Mouse (Mus musculus) left cerebral cortex, adult 8-10 months (tissue): ENCODE results near the gene Cldn34b4. TPM values are rescaled to one million over a fixed set of nuclear protein-coding genes. Genes with fewer than 3 reads are reported as not detected.

Source experiments
- DNase-seq, 2 experiments: peaks; one replicate each; pipeline ENCODE4 v3.0.0; 2022; ENCODE audit warnings: low spot score in 2 of 2
- total RNA-seq, 4 experiments: library from RNA; stranded (reverse); gene quantifications; 2 replicates each; pipeline ENCODE4 v1.2.4; 2022

Cldn34b4 gene
- total RNA-seq: not detected

DNA sequence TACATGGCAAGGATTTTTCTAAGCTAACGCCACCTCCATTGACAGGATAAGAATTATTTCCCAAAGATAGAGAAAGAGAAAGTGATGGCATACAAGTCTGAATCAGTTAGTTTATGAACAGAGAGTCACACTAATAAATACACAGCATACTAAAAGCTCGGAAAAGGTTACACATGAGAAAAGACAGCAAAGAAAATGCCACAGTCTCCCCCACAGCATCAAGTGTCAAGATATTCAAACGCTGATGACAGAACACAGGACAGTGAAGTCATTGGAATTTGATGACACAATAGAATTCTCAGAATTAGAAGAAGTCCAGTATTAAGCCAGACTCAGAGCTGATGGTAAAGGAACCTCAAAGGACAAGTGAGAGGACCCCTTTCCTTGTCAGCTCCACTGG lies at the start of gene Cldn34b4:
Gene Cldn34b4 (plus strand): TSS at position 301 of the 400 bp plus-strand sequence.
- no peak for DNase-seq

Other genes starting within 250 kb of the Cldn34b4 start
- not detected for gene Cldn34b3, start 129.0 kb upstream of the Cldn34b4 start, total RNA-seq
- not detected for gene Cldn34d, start 209.6 kb downstream of the Cldn34b4 start, total RNA-seq